Mouse (Mus musculus) CD4-positive naive resting alpha-beta T cell, adult 76 days (primary cell): ENCODE results near the gene Olfr1290. TPM values are rescaled to one million over a fixed set of nuclear protein-coding genes. Genes with fewer than 3 reads are reported as not detected.

ENCODE experiments used
- total RNA-seq: library from RNA; stranded (reverse); gene quantifications from one replicate; pipeline ENCODE4 v1.2.4, GENCODE M21; 2023

Gene Olfr1290
- total RNA-seq: not detected

DNA sequence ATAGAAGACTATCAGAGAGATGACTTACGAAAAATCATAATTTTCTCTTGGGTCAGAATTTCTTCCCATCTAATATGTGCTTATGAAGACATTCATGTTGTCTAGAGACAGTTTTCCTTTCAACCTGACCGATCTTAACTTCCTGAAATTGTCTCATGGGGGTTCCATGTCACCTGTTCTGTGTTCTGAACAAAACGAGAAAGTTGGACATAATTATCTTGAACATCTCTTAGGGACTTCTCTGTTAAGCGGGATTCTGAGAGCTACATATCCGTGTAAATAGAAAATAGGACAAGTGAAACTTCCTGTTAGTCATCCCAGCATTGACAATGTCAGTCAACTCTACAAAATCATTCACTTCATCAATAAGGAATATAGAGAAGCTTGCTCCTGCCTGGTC lies at the start of gene Olfr1290:
Gene Olfr1290, minus strand, starts transcription at position 101 of the 400 bp plus-strand sequence.

DNA sequence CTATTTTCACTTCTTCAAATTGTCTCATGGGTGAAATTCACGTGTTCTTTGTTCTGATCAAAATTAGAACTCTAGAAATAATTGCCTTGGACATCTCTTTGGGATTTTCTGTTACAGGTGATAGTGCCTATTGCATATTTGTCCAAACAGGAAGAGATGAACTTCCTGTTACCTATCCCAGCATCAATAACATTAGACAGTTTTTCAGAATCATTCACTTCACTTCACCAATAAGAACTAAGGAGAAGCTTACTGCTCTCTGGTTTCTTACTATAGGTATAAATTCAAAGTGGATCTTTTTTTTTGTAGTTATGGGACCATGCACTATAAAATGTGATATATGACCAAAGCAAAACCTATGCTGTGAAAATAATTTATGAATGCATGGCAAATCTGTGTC lies 46.6 kb upstream of the Olfr1290 start, which contains the start of gene Olfr1294:
Gene Olfr1294, minus strand, starts transcription at position 101 of the 400 bp plus-strand sequence.

DNA sequence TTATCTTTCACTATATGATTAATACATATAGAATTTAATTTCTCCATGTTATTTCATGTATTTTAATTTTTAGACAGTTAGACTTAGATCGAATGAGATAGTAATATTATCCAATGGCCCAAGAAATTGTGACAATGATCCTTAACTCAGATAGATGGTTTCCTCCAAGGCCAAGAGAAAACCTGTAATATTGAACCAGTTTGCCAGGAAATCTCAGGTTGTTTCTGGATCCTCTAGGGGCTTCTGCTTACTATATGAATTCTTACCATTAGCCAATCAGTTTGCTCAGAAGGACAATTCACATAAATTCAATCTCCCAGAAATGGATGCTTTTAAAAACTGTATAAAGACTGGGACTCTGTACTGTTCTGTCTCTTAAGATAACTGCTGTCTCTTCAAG lies 31.3 kb upstream of the Olfr1290 start, which contains the start of gene Olfr1293-ps:
Gene Olfr1293-ps, plus strand, starts transcription at position 301 of the 400 bp plus-strand sequence.

DNA sequence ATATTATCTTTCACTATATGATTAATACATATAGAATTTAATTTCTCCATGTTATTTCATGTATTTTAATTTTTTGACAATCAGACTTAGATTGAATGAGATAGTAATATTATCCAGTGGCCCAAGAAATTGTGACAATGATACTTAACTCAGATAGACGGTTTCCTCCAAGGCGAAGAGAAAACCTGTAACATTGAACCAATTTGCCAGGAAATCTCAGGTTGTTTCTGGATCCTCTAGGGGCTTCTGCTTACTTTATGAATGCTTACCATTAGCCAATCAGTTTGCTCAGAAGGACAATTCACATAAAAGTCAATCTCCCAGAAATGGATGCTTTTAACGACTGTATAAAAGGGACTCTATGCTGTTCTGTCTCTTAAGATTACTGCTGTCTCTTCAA lies 3.3 kb upstream of the Olfr1290 start, which contains the start of gene Olfr1291-ps1:
Gene Olfr1291-ps1, plus strand, starts transcription at position 301 of the 400 bp plus-strand sequence.

DNA sequence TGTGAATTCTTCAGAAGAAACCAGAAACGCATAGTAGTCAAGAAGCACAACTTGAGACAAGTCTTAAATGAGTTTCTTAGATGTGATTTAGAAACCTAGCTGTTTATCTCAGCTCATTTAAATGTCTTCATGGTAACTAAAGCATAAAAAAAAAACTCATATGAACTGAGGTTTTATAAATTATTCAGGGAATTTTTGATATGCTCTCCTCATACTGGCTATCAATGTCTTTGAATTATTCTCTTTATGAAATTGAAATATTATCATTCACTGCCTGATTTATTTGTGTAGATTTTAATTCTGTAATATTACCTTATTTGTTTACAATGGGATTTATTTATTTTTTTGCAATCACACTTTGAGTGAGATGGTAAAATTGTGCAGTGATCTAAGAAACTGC lies 13.1 kb downstream of the Olfr1290 start, which contains the start of gene Olfr1289:
Gene Olfr1289, plus strand, starts transcription at position 301 of the 400 bp plus-strand sequence.

DNA sequence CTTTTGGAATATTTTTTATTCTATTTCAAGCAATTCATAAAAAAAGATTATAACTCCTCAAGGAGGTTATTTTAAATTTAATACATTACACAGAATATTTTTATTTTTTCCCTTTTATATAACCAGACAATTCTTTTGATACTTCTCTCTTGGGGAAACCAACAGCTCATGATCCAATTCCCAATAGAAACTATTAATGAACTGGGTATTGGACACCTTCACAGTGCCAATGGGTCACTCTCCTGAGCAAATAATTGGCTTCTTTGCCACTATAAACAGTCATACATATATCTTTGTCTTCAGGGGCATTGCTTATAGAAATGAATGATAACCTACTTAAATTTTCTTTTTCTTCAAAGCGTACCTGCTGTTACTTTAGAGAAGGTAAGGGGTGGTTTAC lies 19.8 kb downstream of the Olfr1290 start, which contains the start of gene Olfr1288:
Gene Olfr1288, plus strand, starts transcription at position 301 of the 400 bp plus-strand sequence.

DNA sequence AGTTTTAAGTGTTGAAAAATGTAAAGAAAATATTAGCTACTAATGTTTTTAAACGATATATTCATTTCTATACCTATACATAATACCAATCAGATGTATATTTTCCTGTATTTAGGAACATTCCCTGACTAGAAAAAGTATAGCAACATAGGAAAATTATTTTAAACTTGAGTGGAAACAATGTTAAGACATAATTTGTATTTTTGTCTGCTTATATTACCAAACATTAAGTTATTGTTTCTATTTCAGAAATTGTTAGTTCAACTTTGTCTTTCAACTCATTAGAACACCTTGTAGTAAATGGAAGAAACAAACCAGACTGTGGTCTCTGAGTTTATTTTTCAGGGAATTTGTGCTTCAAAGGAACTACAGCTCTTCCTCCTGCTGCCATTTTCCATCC lies 44.8 kb downstream of the Olfr1290 start, which contains the start of gene Olfr1287:
Gene Olfr1287, plus strand, starts transcription at position 301 of the 400 bp plus-strand sequence.

Other genes starting within 250 kb of the Olfr1290 start
- not detected for gene Olfr1276, start 239.3 kb downstream of the Olfr1290 start, total RNA-seq
- gene Olfr1277, start 219.7 kb downstream of the Olfr1290 start, total RNA-seq: not detected
- gene Olfr1278, start 203.7 kb downstream of the Olfr1290 start, total RNA-seq: not detected
- gene Olfr1279, start 193.2 kb downstream of the Olfr1290 start, total RNA-seq: not detected
- gene Olfr1280, start 179.8 kb downstream of the Olfr1290 start, total RNA-seq: not detected
- gene Olfr1281, start 167.3 kb downstream of the Olfr1290 start, total RNA-seq: not detected
- not detected for gene Olfr1282, start 157.8 kb downstream of the Olfr1290 start, total RNA-seq
- gene Olfr1283, start 127.0 kb downstream of the Olfr1290 start, total RNA-seq: not detected
- not detected for gene Olfr1284, start 118.3 kb downstream of the Olfr1290 start, total RNA-seq
- not detected for gene Olfr1286, start 70.7 kb downstream of the Olfr1290 start, total RNA-seq
- not detected for gene Olfr1287, start 44.7 kb downstream of the Olfr1290 start, total RNA-seq
- gene Olfr1288, start 19.7 kb downstream of the Olfr1290 start, total RNA-seq: not detected
- not detected for gene Olfr1289, start 13.0 kb downstream of the Olfr1290 start, total RNA-seq
- not detected for gene Olfr1291-ps1, start 3.4 kb upstream of the Olfr1290 start, total RNA-seq
- not detected for gene Olfr1293-ps, start 31.4 kb upstream of the Olfr1290 start, total RNA-seq
- not detected for gene Olfr1294, start 46.5 kb upstream of the Olfr1290 start, total RNA-seq
- gene Olfr1295, start 75.9 kb upstream of the Olfr1290 start, total RNA-seq: not detected
- gene Olfr1297, start 132.7 kb upstream of the Olfr1290 start, total RNA-seq: not detected
- not detected for gene Olfr1298, start 155.4 kb upstream of the Olfr1290 start, total RNA-seq
- not detected for gene Olfr1299, start 167.6 kb upstream of the Olfr1290 start, total RNA-seq